Mouse (Mus musculus) stomach, embryonic 15.5 days (tissue): ENCODE measurements around the gene Ifitm6. TPM values are rescaled to one million over a fixed set of nuclear protein-coding genes. Genes with fewer than 3 reads are reported as not detected.
"Not testable (repeated sequence)": the region's sequence is repeated elsewhere in the genome, so short reads cannot be mapped to it uniquely, and the experiment has no call there.

ENCODE experiments used
- ATAC-seq: fragments of 200-750 bp; cut with Nextera tagmentation; 2 replicates; pipeline ENCODE4 v1.8.0; 2017; ENCODE audit warnings: low read depth, moderate number of reproducible peaks, moderate TSS enrichment; ENCODE audit not compliant: insufficient read depth, low FRiP score
- H3K27ac ChIP-seq: fragments of 300-500 bp; sonication (generic); 2 replicates; pipeline ENCODE4 v1.5.1; 2015; ENCODE audit warnings: mild to moderate bottlenecking, inconsistent platforms
- H3K27me3 ChIP-seq: fragments of 300-500 bp; sonication (generic); replicated peaks from 2 replicates; pipeline ENCODE4 v1.6.1; 2015; ENCODE audit warnings: inconsistent platforms
- H3K36me3 ChIP-seq: fragments of 300-500 bp; sonication (generic); 2 replicates; pipeline ENCODE4 v1.6.1; 2015; ENCODE audit warnings: inconsistent platforms
- H3K4me1 ChIP-seq: fragments of 300-500 bp; sonication (generic); 2 replicates; pipeline ENCODE4 v1.6.1; 2015; ENCODE audit warnings: inconsistent platforms
- H3K4me2 ChIP-seq: fragments of 300-500 bp; sonication (generic); 2 replicates; pipeline ENCODE4 v1.6.1; 2015; ENCODE audit warnings: mild to moderate bottlenecking, inconsistent platforms
- H3K4me3 ChIP-seq: fragments of 300-500 bp; sonication (generic); replicated peaks from 2 replicates; pipeline ENCODE4 v1.5.1; 2015; ENCODE audit warnings: inconsistent platforms
- H3K9ac ChIP-seq: fragments of 300-500 bp; sonication (generic); 2 replicates; pipeline ENCODE4 v1.6.1; 2015; ENCODE audit warnings: inconsistent platforms
- H3K9me3 ChIP-seq: fragments of 300-500 bp; sonication (generic); 2 replicates; pipeline ENCODE4 v1.6.1; 2016; ENCODE audit warnings: inconsistent platforms
- WGBS: fragments of 180-500 bp; shearing (Covaris S2); methylation state at CpG from one replicate; pipeline ENCODE4 v1.1.7; 2015; 5-methylcytosine and 5-hydroxymethylcytosine counted together
- polyA plus RNA-seq: library from polyadenylated mRNA; unstranded; fragments of >200 nt; fragmentation: Nextera tagmentation; extraction: Ambion mirVana; gene quantifications from 2 replicates; pipeline ENCODE4 v1.2.1, GENCODE M21; 2015

Gene Ifitm6
- polyA plus RNA-seq, 1 experiment from 2014 or later, result 8.1 TPM

DNA sequence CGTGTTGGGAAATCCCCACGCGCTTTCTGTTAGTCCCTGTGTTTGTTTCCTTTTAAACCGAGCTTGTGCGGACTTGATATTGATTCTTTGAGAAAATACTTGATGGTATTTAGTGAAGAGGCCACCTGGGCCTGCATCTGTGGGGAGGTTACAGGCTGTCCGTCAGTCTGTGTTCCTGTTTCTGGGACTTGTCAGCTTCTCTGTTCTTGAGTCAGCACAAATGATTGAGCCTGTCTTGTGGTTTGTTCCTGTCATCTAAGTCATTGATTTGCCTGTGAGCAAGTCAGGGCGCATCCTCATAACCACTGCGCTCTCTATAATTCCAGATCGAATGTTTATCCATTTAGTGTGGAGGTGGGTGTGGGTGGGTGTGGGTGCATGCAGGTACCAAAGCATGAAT lies 41.0 kb downstream of the Ifitm6 start:
- not testable (repeated sequence) for H3K36me3 ChIP-seq, H3K9me3 ChIP-seq, H3K9ac ChIP-seq, H3K4me3 ChIP-seq, H3K27me3 ChIP-seq, H3K27ac ChIP-seq, H3K4me2 ChIP-seq, ATAC-seq
- 79% methylated on average over 9 of the region's 9 CpGs for WGBS
- H3K4me1 ChIP-seq, result peaks cover 16% of the 10 kb centered on the region

DNA sequence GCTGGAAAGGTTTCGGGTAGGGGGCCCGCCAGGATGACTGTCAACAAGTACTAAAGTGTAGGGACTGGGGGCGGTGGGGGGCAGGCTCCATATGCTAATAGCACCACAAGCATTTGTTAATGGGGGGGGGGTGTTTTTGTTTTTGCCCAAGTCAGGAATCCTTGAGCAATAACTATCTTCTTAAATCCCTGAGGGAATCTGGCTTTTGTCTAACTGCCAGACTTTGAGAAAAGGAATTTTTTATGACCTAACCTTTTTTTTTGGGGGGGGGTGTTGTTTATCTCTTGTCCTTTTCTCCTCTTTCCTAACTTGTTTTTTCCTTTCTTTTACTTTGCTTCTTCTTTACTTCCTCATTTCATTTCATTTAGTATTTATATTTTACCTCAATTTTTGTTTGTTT lies 42.3 kb downstream of the Ifitm6 start:
- Histone ChIP-seq H3K4me1 (peaks cover 26% of the 10 kb centered on the region), H3K36me3 (no peaks in the 10 kb centered on the region), H3K9me3 (no peaks in the 10 kb centered on the region), H3K9ac (no peak overlapping the region), H3K27ac (0 out of 2 replicates have a peak overlapping the region, but pooled peaks have one; percentile 41), H3K4me2 (no peak overlapping the region), H3K4me3 (no peak overlapping the region), H3K27me3 (no peaks in the 10 kb centered on the region)
- WGBS, result 44% methylated on average over 3 of the region's 3 CpGs
- ATAC-seq, result no peak

DNA sequence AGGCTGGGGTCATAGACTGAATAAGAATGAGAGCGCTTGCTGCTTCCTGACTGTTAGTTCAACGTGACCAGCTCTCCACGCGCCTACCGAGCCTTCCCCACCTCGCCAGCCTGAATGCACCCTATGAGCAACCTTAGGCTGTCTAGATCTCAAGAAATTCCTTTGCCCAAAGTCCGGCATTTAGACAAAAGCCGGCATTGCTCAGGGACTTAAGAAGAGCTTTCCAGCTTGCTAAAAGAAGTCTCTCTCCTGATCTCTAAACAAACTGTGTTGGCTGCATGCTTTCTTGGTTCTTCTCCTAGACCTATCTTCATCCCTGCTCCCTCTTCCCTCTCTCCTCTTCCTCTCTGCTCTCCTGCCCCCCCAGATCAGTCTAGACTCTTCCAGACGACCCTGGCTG lies 42.8 kb downstream of the Ifitm6 start:
- H3K4me1 ChIP-seq, result peaks cover 31% of the 10 kb centered on the region
- 0 out of 2 replicates have a peak overlapping the region, but pooled peaks have one; percentile 41 for H3K27ac ChIP-seq
- H3K27me3 ChIP-seq, result no peaks in the 10 kb centered on the region
- no peak overlapping the region for H3K4me2 ChIP-seq
- no peaks in the 10 kb centered on the region for H3K9me3 ChIP-seq
- no peak for ATAC-seq
- H3K9ac ChIP-seq, result no peak overlapping the region
- H3K36me3 ChIP-seq, result no peaks in the 10 kb centered on the region
- WGBS, result 19% methylated on average over 9 of the region's 9 CpGs
- H3K4me3 ChIP-seq, result no peak overlapping the region

DNA sequence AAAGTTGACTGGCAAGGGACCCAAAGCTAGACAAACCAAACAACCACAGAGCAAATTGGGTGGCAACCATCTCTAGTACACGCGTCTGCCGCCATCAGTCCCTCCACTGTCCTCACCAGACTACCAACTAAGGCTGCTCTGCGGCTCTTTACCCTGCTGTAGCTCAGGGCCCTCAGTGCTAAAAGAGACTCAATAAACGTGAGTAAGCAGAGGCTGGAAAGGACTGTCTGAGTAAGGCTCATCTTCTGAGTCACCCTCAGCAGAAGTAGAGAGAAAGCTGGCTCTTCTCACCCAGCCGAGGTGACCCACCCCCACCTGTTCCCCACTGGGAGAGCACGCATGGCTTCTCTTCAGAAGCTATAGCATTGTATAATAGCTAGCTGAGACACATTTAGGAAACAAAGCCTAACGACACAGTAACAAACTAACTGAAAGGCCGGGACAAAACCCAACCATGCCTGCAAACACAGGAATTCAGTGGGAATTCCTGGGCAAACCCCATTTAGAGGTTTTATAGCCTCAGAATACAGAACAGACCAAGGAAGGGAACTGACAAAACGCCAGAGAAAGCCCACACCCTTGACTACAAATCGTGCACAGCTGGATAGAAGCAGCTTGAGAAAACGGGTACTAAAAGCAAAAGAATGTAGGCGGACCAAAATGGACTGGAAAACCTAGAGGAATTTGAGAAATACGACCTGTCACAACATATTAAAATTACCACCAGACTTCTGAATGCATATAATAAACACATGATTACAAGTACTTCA lies 44.1 kb downstream of the Ifitm6 start:
- ATAC-seq, result no peak
- Histone ChIP-seq H3K9ac (no peak overlapping the region), H3K4me2 (no peak overlapping the region), H3K4me3 (no peak overlapping the region), H3K27ac (peak overlapping the region; percentile 49), H3K27me3 (no peaks in the 10 kb centered on the region), H3K36me3 (no peaks in the 10 kb centered on the region), H3K9me3 (no peaks in the 10 kb centered on the region), H3K4me1 (peaks cover 36% of the 10 kb centered on the region)
- 38% methylated on average over 14 of the region's 14 CpGs for WGBS

DNA sequence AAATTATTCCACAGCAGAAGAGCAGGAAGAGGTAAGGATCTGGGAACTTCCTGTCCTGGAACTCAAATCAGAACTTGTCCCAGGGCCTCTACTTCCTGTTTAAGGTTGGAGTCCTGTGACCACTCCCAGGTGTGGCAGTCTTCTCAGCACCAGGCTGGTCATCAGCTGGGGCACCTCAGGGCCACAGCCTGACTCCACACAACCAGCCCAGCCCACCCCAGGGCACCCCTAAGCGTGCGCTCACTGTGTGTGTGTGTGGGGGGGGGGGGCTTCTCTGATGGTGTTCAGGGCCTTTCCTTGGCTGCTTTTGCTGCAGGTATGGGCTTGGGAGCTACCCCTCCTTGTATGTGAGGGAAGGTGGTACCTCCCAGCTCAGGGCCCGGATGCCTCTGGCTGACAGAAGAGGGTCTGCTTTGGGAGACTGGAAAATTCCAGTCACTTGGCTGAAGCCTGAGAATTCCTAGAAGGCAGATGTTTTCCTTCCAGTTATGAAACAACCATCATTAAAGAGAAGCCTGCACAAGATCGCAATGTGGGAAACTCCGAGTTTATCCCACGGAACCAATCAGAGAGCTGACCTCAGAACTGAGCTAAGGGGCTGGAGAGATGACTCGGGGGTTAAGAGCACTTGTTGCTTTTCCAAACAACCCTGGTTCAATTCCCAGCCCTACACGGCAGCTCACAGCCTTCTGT lies 46.1 kb downstream of the Ifitm6 start:
- H3K27ac ChIP-seq, result peak overlapping the region; percentile 93
- ATAC-seq, result peak; percentile 61; the same call in 1 of the 2 replicates
- 0 out of 2 replicates have a peak overlapping the region, but pooled peaks have one; percentile 14 for H3K4me2 ChIP-seq
- H3K9ac ChIP-seq, result no peak overlapping the region
- H3K36me3 ChIP-seq, result no peaks in the 10 kb centered on the region
- no peaks in the 10 kb centered on the region for H3K27me3 ChIP-seq
- 45% methylated on average over 8 of the region's 8 CpGs for WGBS
- H3K9me3 ChIP-seq, result no peaks in the 10 kb centered on the region
- H3K4me1 ChIP-seq, result peaks cover 44% of the 10 kb centered on the region
- H3K4me3 ChIP-seq, result no peak overlapping the region

DNA sequence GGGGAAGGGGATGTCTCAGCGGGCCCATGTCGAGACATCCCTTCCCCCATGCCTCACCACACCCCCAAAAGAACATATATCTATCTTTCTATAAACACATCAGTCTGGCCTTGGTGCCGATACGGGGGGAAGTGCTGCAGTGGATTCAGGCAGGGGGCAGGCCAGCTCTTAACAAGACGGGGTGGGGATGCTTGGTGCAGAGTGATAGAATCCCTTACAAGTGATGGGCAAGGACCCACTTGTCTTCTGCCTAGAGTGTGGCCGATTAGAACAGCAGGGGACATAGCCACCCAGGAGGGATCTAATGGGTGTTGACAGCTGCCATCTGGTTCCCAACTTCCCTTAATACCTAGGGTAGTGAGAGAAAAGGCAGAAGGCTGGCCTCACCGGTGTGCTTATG lies 46.8 kb downstream of the Ifitm6 start:
- H3K9me3 ChIP-seq, result no peaks in the 10 kb centered on the region
- H3K4me1 ChIP-seq, result peaks cover 44% of the 10 kb centered on the region
- no peak overlapping the region for H3K4me2 ChIP-seq
- no peak overlapping the region for H3K9ac ChIP-seq
- H3K36me3 ChIP-seq, result no peaks in the 10 kb centered on the region
- no peak overlapping the region for H3K4me3 ChIP-seq
- H3K27me3 ChIP-seq, result no peaks in the 10 kb centered on the region
- 30% methylated on average over 7 of the region's 7 CpGs for WGBS
- ATAC-seq, result no peak
- peak overlapping the region; percentile 93 for H3K27ac ChIP-seq

DNA sequence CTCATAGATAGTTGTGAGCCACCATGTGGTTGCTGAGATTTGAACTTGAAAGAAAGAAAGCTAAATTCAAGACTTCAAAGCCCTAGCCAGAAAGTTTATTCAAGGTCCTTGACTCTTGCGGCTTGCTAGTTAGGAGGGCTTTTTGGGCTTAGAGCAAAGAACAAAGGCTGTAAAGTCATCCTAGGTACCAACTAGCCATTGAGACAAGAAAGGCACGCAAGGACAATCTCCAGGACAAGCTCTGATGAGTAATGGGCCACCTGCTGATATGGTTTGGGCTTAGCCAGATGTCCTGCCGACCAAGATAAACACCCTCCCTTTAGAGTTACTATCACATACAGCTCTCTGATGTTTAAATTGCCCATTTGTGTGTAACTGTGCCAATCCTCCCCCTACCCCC lies 49.0 kb downstream of the Ifitm6 start:
- 23% methylated on average over 3 of the region's 3 CpGs for WGBS
- not testable (repeated sequence) for H3K9ac ChIP-seq, H3K36me3 ChIP-seq, H3K27me3 ChIP-seq, H3K27ac ChIP-seq, ATAC-seq, H3K9me3 ChIP-seq
- Histone ChIP-seq H3K4me1 (peaks cover 34% of the 10 kb centered on the region), H3K4me3 (peak overlapping the region; percentile 28), H3K4me2 (peak overlapping the region; percentile 47)

DNA sequence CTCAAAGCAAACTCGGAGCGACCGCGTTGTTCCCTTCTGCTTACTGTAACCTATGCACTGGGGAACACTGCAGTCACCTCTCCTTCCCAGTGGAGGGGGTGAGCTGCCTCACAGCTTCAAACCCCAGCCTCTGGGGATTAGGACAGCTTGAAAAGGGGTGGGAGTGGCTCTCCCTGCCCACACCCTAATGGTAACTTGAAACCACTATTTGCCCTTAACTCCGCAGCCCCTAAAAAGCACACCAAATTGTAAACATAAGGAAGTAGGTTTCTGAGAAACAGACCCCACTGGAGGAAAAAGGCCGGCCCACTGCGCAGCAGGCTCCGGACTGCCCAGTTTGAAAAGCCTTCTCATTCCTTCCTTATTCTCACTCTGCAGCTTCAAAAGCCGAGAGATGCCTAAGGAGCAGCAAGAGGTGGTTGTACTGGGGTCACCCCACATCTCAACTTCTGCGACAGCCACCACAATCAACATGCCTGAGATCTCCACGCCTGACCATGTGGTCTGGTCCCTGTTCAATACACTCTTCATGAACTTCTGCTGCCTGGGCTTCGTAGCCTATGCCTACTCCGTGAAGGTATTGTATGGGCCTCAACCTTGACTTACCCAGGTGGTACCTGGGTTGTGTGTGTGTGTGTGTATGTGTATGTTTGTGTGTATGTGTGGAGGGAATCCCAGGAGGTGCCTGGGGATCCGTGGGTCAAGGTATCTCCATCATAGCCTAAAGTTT lies 49.7 kb downstream of the Ifitm6 start:
- Histone ChIP-seq H3K9me3 (no peaks in the 10 kb centered on the region), H3K9ac (no peak overlapping the region), H3K36me3 (no peaks in the 10 kb centered on the region), H3K27me3 (no peaks in the 10 kb centered on the region), H3K4me3 (peak overlapping the region; percentile 28), H3K27ac (peak overlapping the region; percentile 78), H3K4me2 (peak overlapping the region; percentile 47), H3K4me1 (peaks cover 29% of the 10 kb centered on the region)
- ATAC-seq, result peak; percentile 74
- WGBS, result 7% methylated on average over 14 of the region's 14 CpGs

DNA sequence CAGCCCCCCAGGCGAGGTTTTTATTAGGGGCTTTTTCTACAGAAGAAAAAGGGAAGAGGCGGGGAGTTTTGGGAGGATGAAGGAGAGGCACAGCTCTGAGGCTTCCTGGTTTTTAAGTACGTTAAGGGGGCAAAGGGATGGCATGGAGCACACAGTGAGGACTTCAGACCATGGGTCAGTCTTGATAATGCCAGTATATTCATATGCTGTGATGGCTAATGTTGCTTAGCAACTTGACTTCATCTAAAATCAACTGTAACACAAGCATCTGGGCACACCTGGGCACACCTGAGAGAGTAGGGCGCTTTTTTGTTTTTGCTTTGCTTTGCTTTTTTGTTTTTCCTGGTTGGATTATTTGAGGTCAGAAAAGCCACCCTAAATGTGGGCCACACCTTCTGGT lies 50.8 kb downstream of the Ifitm6 start, which contains the start of gene Ifitm1:
Gene Ifitm1 (plus strand): TSS at position 301 of the 400 bp plus-strand sequence.
- H3K4me1 ChIP-seq, result peaks cover 28% of the 10 kb centered on the region
- no peak within 1 kb of the TSS for H3K9ac ChIP-seq
- H3K27me3 ChIP-seq, result no peaks in the 10 kb centered on the region
- peak within 1 kb of the TSS; percentile 47 for H3K4me2 ChIP-seq
- peak within 1 kb of the TSS; percentile 28 for H3K4me3 ChIP-seq
- no peaks in the 10 kb centered on the region for H3K36me3 ChIP-seq
- ATAC-seq, result no peak
- H3K27ac ChIP-seq, result peak within 1 kb of the TSS; percentile 78
- WGBS, result 87% methylated on average over 4 of the region's 4 CpGs
- H3K9me3 ChIP-seq, result no peaks in the 10 kb centered on the region
